Mouse (Mus musculus) CH12.LX (cell line): Measurements from ENCODE around the gene Pfkl. TPM values are rescaled to one million over a fixed set of nuclear protein-coding genes. Genes with fewer than 3 reads are reported as not detected.
"Not testable (repeated sequence)": the region's sequence is repeated elsewhere in the genome, so short reads cannot be mapped to it uniquely, and the experiment has no call there.

Source experiments
- DNase-seq: peaks from one replicate; pipeline ENCODE4 v3.0.0-alpha.2; 2013; ENCODE audit errors: extremely low read depth
- H3K27ac ChIP-seq: 2 replicates; pipeline ENCODE4 v1.5.1; 2012; ENCODE audit warnings: low read depth, mild to moderate bottlenecking, control low read depth, moderate library complexity; ENCODE audit not compliant: insufficient read depth
- H3K27me3 ChIP-seq: replicated peaks from 2 replicates; pipeline ENCODE3; 2012; ENCODE audit warnings: inconsistent platforms
- H3K36me3 ChIP-seq, 2 experiments: replicated peaks in 1 of 2; 2 replicates each; pipeline versions ENCODE3 to v1.6.1; 2012; ENCODE audit warnings: inconsistent platforms in 1 of 2, low read length in 1 of 2, mild to moderate bottlenecking in 1 of 2, mixed read lengths in 1 of 2, moderate library complexity in 1 of 2; ENCODE audit not compliant: control insufficient read depth in 1 of 2, insufficient read depth in 1 of 2
- H3K4me1 ChIP-seq, 2 experiments: 2 replicates each; pipeline ENCODE4 v1.6.1; 2012; ENCODE audit warnings: inconsistent platforms in 1 of 2, moderate library complexity in 1 of 2; ENCODE audit not compliant: insufficient read depth in 2 of 2, control insufficient read depth in 1 of 2
- H3K4me2 ChIP-seq: 2 replicates; pipeline ENCODE4 v1.6.1; 2012; ENCODE audit warnings: low read depth, mild to moderate bottlenecking, control low read depth; ENCODE audit not compliant: poor library complexity, insufficient read depth, severe bottlenecking
- H3K4me3 ChIP-seq, 3 experiments: fragments of 150-350 bp in 1 of 3; sonication (generic) in 1 of 3; replicated peaks in 1 of 3; 2 replicates each; pipeline versions ENCODE3 to v1.5.1; 2011 to 2012; ENCODE audit warnings: low read depth in 2 of 3, low read length in 2 of 3, mild to moderate bottlenecking in 2 of 3, moderate library complexity in 2 of 3, control low read depth in 1 of 3, improper control_type of control experiment in 1 of 3, inconsistent platforms in 1 of 3, mixed read lengths in 1 of 3; ENCODE audit not compliant: poor library complexity in 1 of 3
- H3K79me2 ChIP-seq: replicated peaks from 2 replicates; pipeline ENCODE4 v1.6.1; 2012; ENCODE audit warnings: mild to moderate bottlenecking, moderate library complexity; ENCODE audit not compliant: control insufficient read depth, poor library complexity, insufficient read depth, severe bottlenecking; ENCODE audit errors: extremely low read depth
- H3K9ac ChIP-seq: 2 replicates; pipeline ENCODE4 v1.6.1; 2012; ENCODE audit warnings: low read depth, mild to moderate bottlenecking, control low read depth, moderate library complexity; ENCODE audit not compliant: insufficient read depth
- H3K9me3 ChIP-seq: replicated peaks from 2 replicates; pipeline ENCODE3; 2012; ENCODE audit warnings: low read length, inconsistent platforms, mixed read lengths
- CHD1 ChIP-seq: IDR thresholded peaks from 2 replicates; pipeline ENCODE4 v1.6.1; 2012; ENCODE audit warnings: low read depth, low read length, improper control_type of control experiment, inconsistent platforms
- CHD2 ChIP-seq: IDR thresholded peaks from 2 replicates; pipeline ENCODE4 v1.6.1; 2011; ENCODE audit warnings: low read length, improper control_type of control experiment
- ELF1 ChIP-seq: IDR thresholded peaks from 2 replicates; pipeline ENCODE4 v1.6.1; 2014; ENCODE audit warnings: low read depth, mild to moderate bottlenecking, inconsistent platforms, low read length, improper control_type of control experiment
- EP300 ChIP-seq: IDR thresholded peaks from 2 replicates; pipeline ENCODE4 v1.6.1; 2011; ENCODE audit warnings: low read length, improper control_type of control experiment
- ETS1 ChIP-seq: conservative IDR thresholded peaks from 2 replicates; pipeline ENCODE4 v1.6.1; 2012; ENCODE audit warnings: low read depth, mild to moderate bottlenecking, inconsistent platforms, low read length, improper control_type of control experiment, moderate library complexity
- GABPA ChIP-seq: IDR thresholded peaks from 2 replicates; pipeline ENCODE4 v1.6.1; 2012; ENCODE audit warnings: low read depth, low read length, improper control_type of control experiment, inconsistent platforms; ENCODE audit not compliant: insufficient replicate concordance
- JUN ChIP-seq: IDR thresholded peaks from 2 replicates; pipeline ENCODE4 v1.6.1; 2011; ENCODE audit warnings: low read depth, mild to moderate bottlenecking, low read length, improper control_type of control experiment, moderate library complexity; ENCODE audit not compliant: insufficient read depth
- MAFK ChIP-seq: IDR thresholded peaks from 2 replicates; pipeline ENCODE4 v1.6.1; 2011; ENCODE audit warnings: low read length, improper control_type of control experiment; ENCODE audit not compliant: insufficient replicate concordance
- MYC ChIP-seq: IDR thresholded peaks from 2 replicates; pipeline ENCODE4 v1.6.1; 2011; ENCODE audit warnings: low read depth, mild to moderate bottlenecking, improper control_type of control experiment, low read length
- NELFE ChIP-seq: IDR thresholded peaks from 2 replicates; pipeline ENCODE4 v1.6.1; 2011; ENCODE audit warnings: low read depth, low read length, improper control_type of control experiment
- RAD21 ChIP-seq: IDR thresholded peaks from 2 replicates; pipeline ENCODE4 v1.6.1; 2011; ENCODE audit warnings: low read depth, mild to moderate bottlenecking, low read length, improper control_type of control experiment, moderate library complexity
- RCOR1 ChIP-seq: conservative IDR thresholded peaks from 2 replicates; pipeline ENCODE4 v1.6.1; 2012; ENCODE audit warnings: low read depth, mild to moderate bottlenecking, inconsistent platforms, low read length, improper control_type of control experiment
- TBP ChIP-seq: conservative IDR thresholded peaks from 2 replicates; pipeline ENCODE4 v1.6.1; 2011; ENCODE audit warnings: low read depth, low read length, improper control_type of control experiment
- TCF12 ChIP-seq: IDR thresholded peaks from 2 replicates; pipeline ENCODE4 v1.6.1; 2014; ENCODE audit warnings: low read depth, mild to moderate bottlenecking, inconsistent platforms, low read length, improper control_type of control experiment
- UBTF ChIP-seq: IDR thresholded peaks from 2 replicates; pipeline ENCODE4 v1.6.1; 2012; ENCODE audit warnings: low read depth, mild to moderate bottlenecking, inconsistent platforms, low read length, improper control_type of control experiment, moderate library complexity
- USF1 ChIP-seq: IDR thresholded peaks from 2 replicates; pipeline ENCODE4 v1.6.1; 2014; ENCODE audit warnings: low read depth, mild to moderate bottlenecking, inconsistent platforms, low read length, improper control_type of control experiment
- USF2 ChIP-seq: conservative IDR thresholded peaks from 2 replicates; pipeline ENCODE4 v1.6.1; 2011; ENCODE audit warnings: low read depth, low read length, improper control_type of control experiment
- ZC3H11A ChIP-seq: IDR thresholded peaks from 2 replicates; pipeline ENCODE4 v1.6.1; 2012; ENCODE audit warnings: low read depth, mild to moderate bottlenecking, inconsistent platforms, low read length, improper control_type of control experiment
- ZKSCAN1 ChIP-seq: IDR thresholded peaks from 2 replicates; pipeline ENCODE4 v1.6.1; 2012; ENCODE audit warnings: low read depth, inconsistent platforms, low read length, improper control_type of control experiment, borderline replicate concordance
- ZMIZ1 ChIP-seq: IDR thresholded peaks from 2 replicates; pipeline ENCODE4 v1.6.1; 2012; ENCODE audit warnings: low read depth, mild to moderate bottlenecking, inconsistent platforms, low read length, improper control_type of control experiment
- dilution Hi-C: fragments of 300-500 bp; cut with MboI; formaldehyde crosslinking; loops from 2 replicates; pipeline ENCODE4 v1.14.3; 2020; ENCODE audit warnings: low sequenced_read_pairs; ENCODE audit not compliant: extremely low pct_unique_long_range_greater_than_20kb, extremely low pct_ligation_motif_present
- in situ Hi-C: fragments of 300-500 bp; cut with MboI; formaldehyde crosslinking; loops from 3 replicates; pipeline ENCODE4 v1.14.3; 2019; ENCODE audit warnings: low sequenced_read_pairs, low pct_ligation_motif_present, low pct_unique_long_range_greater_than_20kb, mixed read lengths
- polyA plus RNA-seq: library from polyadenylated mRNA; unstranded; fragments of >175 nt; gene quantifications from 2 replicates; pipeline ENCODE4 v1.2.1, GENCODE M21; 2012; ENCODE audit warnings: low read depth; ENCODE audit not compliant: insufficient read length
- total RNA-seq, 2 experiments: library from RNA; depleted of rRNA; stranded (reverse); fragments of 300-350 nt in 1 of 2; fragments of >200 nt in 1 of 2; gene quantifications; 2 replicates each; pipeline ENCODE4 v1.2.3; 2012 to 2014

The Pfkl gene
- total and polyA plus RNA-seq, 3 experiments: 95.9 to 210 (median 159) TPM

- Histone ChIP-seq H3K27ac (no peak overlapping the region), H3K4me3 (no peak overlapping the region), H3K79me2 (no peaks in the 10 kb centered on the region), H3K9me3 (peaks cover 2% of the 10 kb centered on the region), H3K9ac (no peak overlapping the region), H3K36me3 (no peaks in the 10 kb centered on the region), H3K27me3 (peaks cover 58% of the 10 kb centered on the region), H3K4me1 (peaks cover 3 to 6% of the 10 kb centered on the region in 2 experiments; a peak in 3 of 4 replicates), H3K4me2 (no peak overlapping the region; the same call in 1 of the 2 replicates)
- DNase-seq: no peak
- in situ Hi-C loops: no loop called here
- dilution Hi-C loops: no loop called here
- no peak for TF ChIP-seq CHD1
- TF ChIP-seq USF1: no peak
- no peak for TF ChIP-seq TCF12
- TF ChIP-seq USF2: no peak
- TF ChIP-seq RCOR1: no peak
- no peak for TF ChIP-seq ZMIZ1
- no peak for TF ChIP-seq ELF1
- TF ChIP-seq TBP: no peak
- TF ChIP-seq UBTF: no peak
- TF ChIP-seq NELFE: no peak
- TF ChIP-seq GABPA: no peak
- no peak for TF ChIP-seq MAFK
- TF ChIP-seq JUN: no peak
- no peak for TF ChIP-seq MYC
- no peak for TF ChIP-seq RAD21
- TF ChIP-seq ZKSCAN1: no peak
- TF ChIP-seq ETS1: no peak
- TF ChIP-seq ZC3H11A: no peak
- no peak for TF ChIP-seq EP300
- no peak for TF ChIP-seq CHD2
These were observed 47.2 kb downstream of the Pfkl start for GRCm38 (mm10) chr10:77962725-77963124.

- H3K36me3 ChIP-seq, in situ Hi-C loops, H3K4me1 ChIP-seq, H3K79me2 ChIP-seq, dilution Hi-C loops, DNase-seq, H3K27ac ChIP-seq, H3K4me2 ChIP-seq, H3K9ac ChIP-seq, H3K4me3 ChIP-seq: not testable (repeated sequence)
- peaks cover 13% of the 10 kb centered on the region for H3K9me3 ChIP-seq
- peaks cover 37% of the 10 kb centered on the region for H3K27me3 ChIP-seq
These were observed 59.4 kb downstream of the Pfkl start for GRCm38 (mm10) chr10:77950468-77950867.
